Mouse (Mus musculus): Measurements from ENCODE around the gene Pced1b. TPM values are rescaled to one million over a fixed set of nuclear protein-coding genes. Genes with fewer than 3 reads are reported as not detected.
A peak's percentile ranks its signal among the peaks of the same experiment; 100 is the strongest.
"Not testable (repeated sequence)": the region's sequence is repeated elsewhere in the genome, so short reads cannot be mapped to it uniquely, and the experiment has no call there.

Gene Pced1b
- polyA plus RNA-seq, 1 experiment from 2014 or later, result 3.2 TPM

- WGBS, result 84% methylated on average over 7 of the region's 7 CpGs
- Histone ChIP-seq H3K4me3 (no peak overlapping the region), H3K4me2 (replicated peaks) (no peak overlapping the region), H3K36me3 (no peaks in the 10 kb centered on the region), H3K9me3 (no peaks in the 10 kb centered on the region), H3K27me3 (no peaks in the 10 kb centered on the region), H3K27ac (replicated peaks) (no peak overlapping the region), H3K9ac (replicated peaks) (no peak overlapping the region), H3K4me1 (peaks cover 5% of the 10 kb centered on the region)
- ATAC-seq (ENCODE audit: low FRiP score, low read depth), result no peak
These were observed 121.7 kb downstream of the Pced1b start for GRCm38 (mm10) chr15:97368631-97369030.

GRCm38 (mm10) chr15:97369144-97369543 lies 122.2 kb downstream of the Pced1b start:
- no peak overlapping the region for H3K27ac ChIP-seq (replicated peaks)
- WGBS, result 85% methylated on average over 10 of the region's 10 CpGs
- H3K27me3 ChIP-seq, result no peaks in the 10 kb centered on the region
- H3K36me3 ChIP-seq, result no peaks in the 10 kb centered on the region
- no peak overlapping the region for H3K9ac ChIP-seq (replicated peaks)
- no peak overlapping the region for H3K4me3 ChIP-seq
- H3K9me3 ChIP-seq, result no peaks in the 10 kb centered on the region
- ATAC-seq (ENCODE audit: low FRiP score, low read depth), result no peak
- H3K4me2 ChIP-seq (replicated peaks), result no peak overlapping the region
- peaks cover 7% of the 10 kb centered on the region for H3K4me1 ChIP-seq

- Histone ChIP-seq H3K27ac (replicated peaks) (no peak overlapping the region), H3K36me3 (no peaks in the 10 kb centered on the region), H3K4me1 (peaks cover 7% of the 10 kb centered on the region), H3K4me2 (replicated peaks) (no peak overlapping the region), H3K4me3 (no peak overlapping the region), H3K9me3 (no peaks in the 10 kb centered on the region), H3K27me3 (no peaks in the 10 kb centered on the region), H3K9ac (replicated peaks) (no peak overlapping the region)
- no peak for ATAC-seq (ENCODE audit: low FRiP score, low read depth)
- WGBS, result 95% methylated on average over 7 of the region's 7 CpGs
These were observed 124.0 kb downstream of the Pced1b start for GRCm38 (mm10) chr15:97370880-97371279.

GRCm38 (mm10) chr15:97372043-97372442 lies 125.1 kb downstream of the Pced1b start:
- not testable (repeated sequence) for H3K4me2 ChIP-seq (replicated peaks); H3K4me3 ChIP-seq; H3K27ac ChIP-seq (replicated peaks); ATAC-seq (ENCODE audit: low FRiP score, low read depth); H3K9me3 ChIP-seq; H3K4me1 ChIP-seq; H3K9ac ChIP-seq (replicated peaks); H3K36me3 ChIP-seq
- H3K27me3 ChIP-seq, result peaks cover 10% of the 10 kb centered on the region
- WGBS, result 59% methylated on average over 3 of the region's 3 CpGs

GRCm38 (mm10) chr15:97372611-97373131 lies 125.8 kb downstream of the Pced1b start:
- Histone ChIP-seq H3K36me3 (no peaks in the 10 kb centered on the region), H3K4me3 (no peak overlapping the region), H3K4me2 (replicated peaks) (no peak overlapping the region), H3K27ac (replicated peaks) (no peak overlapping the region), H3K9me3 (no peaks in the 10 kb centered on the region), H3K9ac (replicated peaks) (no peak overlapping the region), H3K4me1 (peaks cover 7% of the 10 kb centered on the region), H3K27me3 (peaks cover 16% of the 10 kb centered on the region)
- ATAC-seq (ENCODE audit: low FRiP score, low read depth), result no peak
- WGBS, result 34% methylated on average over 6 of the region's 6 CpGs

- WGBS, result 13% methylated on average over 23 of the region's 25 CpGs
- Histone ChIP-seq H3K27ac (replicated peaks) (no peak overlapping the region), H3K4me2 (replicated peaks) (peak overlapping the region; percentile 45), H3K4me1 (peaks cover 7% of the 10 kb centered on the region), H3K9me3 (no peaks in the 10 kb centered on the region), H3K9ac (replicated peaks) (no peak overlapping the region), H3K36me3 (no peaks in the 10 kb centered on the region), H3K4me3 (peak overlapping the region; percentile 20), H3K27me3 (peaks cover 16% of the 10 kb centered on the region)
- ATAC-seq (ENCODE audit: low FRiP score, low read depth), result no peak
These were observed 126.5 kb downstream of the Pced1b start for GRCm38 (mm10) chr15:97373203-97374084.

GRCm38 (mm10) chr15:97374085-97374844 lies 127.4 kb downstream of the Pced1b start:
- ATAC-seq (ENCODE audit: low FRiP score, low read depth), result no peak
- no peak overlapping the region for H3K4me3 ChIP-seq
- H3K4me2 ChIP-seq (replicated peaks), result 0 out of 2 replicates have a peak overlapping the region, but pooled peaks have one; percentile 45

DNA sequence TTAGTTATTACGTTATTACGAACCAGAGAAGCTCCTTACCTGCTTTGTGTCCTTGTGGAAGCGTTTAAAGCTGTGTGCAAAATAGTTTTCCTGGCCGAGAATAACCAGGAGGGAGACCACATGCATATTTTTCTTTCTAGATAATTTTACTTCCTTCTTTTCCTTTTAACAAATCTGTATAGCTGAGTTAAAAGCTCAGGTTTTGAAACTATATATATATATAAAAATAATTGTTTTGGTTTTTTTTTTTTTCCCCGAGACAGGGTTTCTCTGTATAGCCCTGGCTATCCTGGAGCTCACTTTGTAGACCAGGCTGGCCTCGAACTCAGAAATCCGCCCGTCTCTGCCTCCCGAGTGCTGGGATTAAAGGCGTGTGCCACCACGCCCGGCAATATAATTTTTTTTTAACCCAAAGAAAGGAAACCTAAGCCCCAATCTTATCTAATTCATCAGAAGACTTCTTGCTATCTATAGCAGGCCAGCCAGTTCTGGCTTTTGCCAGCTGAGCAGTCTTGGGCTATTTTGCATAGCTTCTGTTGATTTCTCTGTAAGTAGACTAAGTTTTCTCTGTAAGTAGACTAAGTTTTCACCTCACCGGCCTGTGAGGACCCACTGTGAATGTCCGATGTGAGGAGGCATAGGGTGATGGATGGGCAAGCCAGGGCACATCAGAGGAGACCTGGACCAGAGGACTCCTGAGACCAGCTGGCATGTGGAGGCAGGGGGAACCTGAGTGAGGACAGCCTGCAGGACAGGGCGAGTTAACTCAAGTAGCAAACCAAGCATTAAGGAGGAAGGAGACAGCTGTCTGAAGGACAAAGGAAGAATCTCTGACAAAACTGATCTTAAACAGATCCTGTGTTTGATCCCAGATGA lies 128.2 kb downstream of the Pced1b start:
- Histone ChIP-seq H3K9me3 (no peaks in the 10 kb centered on the region), H3K9ac (replicated peaks) (no peak overlapping the region), H3K27me3 (peaks cover 16% of the 10 kb centered on the region), H3K36me3 (no peaks in the 10 kb centered on the region), H3K27ac (replicated peaks) (no peak overlapping the region), H3K4me1 (peaks cover 7% of the 10 kb centered on the region), H3K4me3 (no peak overlapping the region), H3K4me2 (replicated peaks) (no peak overlapping the region)
- no peak for ATAC-seq (ENCODE audit: low FRiP score, low read depth)
- whole genome bisulfite sequencing, result 90% methylated on average over 15 of the region's 15 CpGs

More at GRCm38 (mm10) chr15:97374085-97374844, 127.4 kb downstream of the Pced1b start:
- peaks cover 7% of the 10 kb centered on the region for H3K4me1 ChIP-seq
- H3K27me3 ChIP-seq, result peaks cover 16% of the 10 kb centered on the region
- WGBS, result 67% methylated on average over 8 of the region's 8 CpGs
- H3K27ac ChIP-seq (replicated peaks), result no peak overlapping the region
- no peak overlapping the region for H3K9ac ChIP-seq (replicated peaks)
- H3K36me3 ChIP-seq, result no peaks in the 10 kb centered on the region
- no peaks in the 10 kb centered on the region for H3K9me3 ChIP-seq

- H3K4me1 ChIP-seq, result peaks cover 7% of the 10 kb centered on the region
- H3K36me3 ChIP-seq, result no peaks in the 10 kb centered on the region
- no peak for ATAC-seq (ENCODE audit: low FRiP score, low read depth)
- no peak overlapping the region for H3K9ac ChIP-seq (replicated peaks)
- H3K27me3 ChIP-seq, result peaks cover 16% of the 10 kb centered on the region
- WGBS, result 33% methylated on average over 7 of the region's 7 CpGs
- no peak overlapping the region for H3K4me3 ChIP-seq
- 0 out of 2 replicates have a peak overlapping the region, but pooled peaks have one; percentile 7 for H3K4me2 ChIP-seq (replicated peaks)
- H3K9me3 ChIP-seq, result no peaks in the 10 kb centered on the region
- H3K27ac ChIP-seq (replicated peaks), result no peak overlapping the region
These were observed 129.3 kb downstream of the Pced1b start for GRCm38 (mm10) chr15:97376081-97376742.

- no peak overlapping the region for H3K4me3 ChIP-seq
- no peak overlapping the region for H3K27ac ChIP-seq (replicated peaks)
- WGBS, result 11% methylated on average over 19 of the region's 19 CpGs
These were observed 129.9 kb downstream of the Pced1b start for GRCm38 (mm10) chr15:97376792-97377222.

DNA sequence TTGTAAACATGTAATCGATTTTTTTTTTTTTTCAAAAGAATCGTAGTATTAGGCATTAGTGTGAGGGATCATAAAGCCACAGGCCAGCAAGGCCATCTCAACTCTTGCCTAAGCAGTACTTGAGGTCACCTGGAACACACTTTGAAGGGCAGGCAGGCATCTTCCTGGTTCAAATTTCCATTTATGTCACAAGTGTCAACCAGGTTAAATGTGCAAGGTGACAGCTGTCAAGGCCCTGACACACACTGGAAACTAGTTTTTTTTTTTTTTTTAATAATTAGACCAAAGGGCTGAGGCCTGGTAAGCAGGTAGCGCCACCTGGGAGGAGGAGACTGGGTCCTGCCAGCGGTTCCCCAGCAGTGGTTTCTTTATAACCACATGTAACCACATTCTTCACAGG lies 131.2 kb downstream of the Pced1b start:
- H3K27ac ChIP-seq (replicated peaks), result no peak overlapping the region
- H3K36me3 ChIP-seq, result no peaks in the 10 kb centered on the region
- H3K9me3 ChIP-seq, result no peaks in the 10 kb centered on the region
- no peak overlapping the region for H3K4me2 ChIP-seq (replicated peaks)
- no peak overlapping the region for H3K9ac ChIP-seq (replicated peaks)
- H3K4me1 ChIP-seq, result peaks cover 7% of the 10 kb centered on the region
- no peak for ATAC-seq (ENCODE audit: low FRiP score, low read depth)
- 81% methylated on average over 4 of the region's 4 CpGs for WGBS
- no peak overlapping the region for H3K4me3 ChIP-seq
- peaks cover 16% of the 10 kb centered on the region for H3K27me3 ChIP-seq

More at GRCm38 (mm10) chr15:97376792-97377222, 129.9 kb downstream of the Pced1b start:
- H3K9ac ChIP-seq (replicated peaks), result no peak overlapping the region
- no peaks in the 10 kb centered on the region for H3K36me3 ChIP-seq
- H3K4me2 ChIP-seq (replicated peaks), result 0 out of 2 replicates have a peak overlapping the region, but pooled peaks have one; percentile 7
- H3K27me3 ChIP-seq, result peaks cover 16% of the 10 kb centered on the region
- peaks cover 7% of the 10 kb centered on the region for H3K4me1 ChIP-seq
- no peak for ATAC-seq (ENCODE audit: low FRiP score, low read depth)
- H3K9me3 ChIP-seq, result no peaks in the 10 kb centered on the region

All from midbrain, embryonic 12.5 days (tissue).